Mouse (Mus musculus): Measurements from ENCODE around the gene Alms1.
"Not testable (repeated sequence)": the region's sequence is repeated elsewhere in the genome, so short reads cannot be mapped to it uniquely, and the experiment has no call there.

The Alms1 gene

DNA sequence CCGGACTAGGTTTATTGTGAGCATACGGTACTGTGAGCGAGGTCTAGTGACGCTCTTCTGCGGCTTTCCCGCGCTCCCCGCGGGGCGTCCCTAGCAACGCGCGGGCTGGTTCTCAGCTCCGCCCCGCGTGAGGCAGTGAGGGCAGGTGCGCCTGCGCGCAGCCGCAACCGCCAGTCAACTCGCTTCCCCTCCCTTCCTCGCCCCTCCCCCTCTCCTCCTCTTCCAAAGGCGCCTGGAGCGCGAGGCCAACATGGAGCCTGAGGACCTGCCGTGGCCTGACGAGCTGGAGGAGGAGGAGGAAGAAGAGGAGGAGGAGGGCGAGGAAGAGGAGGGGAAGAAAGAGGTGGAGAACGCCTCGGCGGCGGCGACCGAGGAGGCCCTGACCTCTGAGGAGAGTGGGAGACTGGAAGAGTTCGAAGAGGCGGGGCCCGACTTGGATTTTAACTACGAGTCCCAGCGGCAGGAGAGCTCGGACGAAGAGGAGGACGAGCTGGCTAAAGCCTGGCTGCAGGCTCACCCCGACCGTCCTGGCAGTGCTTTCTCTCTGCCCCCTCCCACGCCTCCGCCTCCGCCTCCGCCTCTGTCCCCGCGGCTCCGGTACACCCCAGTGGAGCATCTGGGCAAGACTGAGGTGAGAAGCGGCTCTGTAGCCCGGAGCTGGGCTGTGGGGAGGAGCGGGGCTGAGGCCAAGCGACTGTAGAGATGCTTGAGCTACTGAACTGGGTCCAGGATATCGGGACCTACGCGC, at the start of gene Alms1:
Gene Alms1, plus strand, starts transcription at position 136 of the 748 bp plus-strand sequence.
- peak; percentile 84 for DNase-seq (ENCODE audit: low read depth, low spot score)

DNA sequence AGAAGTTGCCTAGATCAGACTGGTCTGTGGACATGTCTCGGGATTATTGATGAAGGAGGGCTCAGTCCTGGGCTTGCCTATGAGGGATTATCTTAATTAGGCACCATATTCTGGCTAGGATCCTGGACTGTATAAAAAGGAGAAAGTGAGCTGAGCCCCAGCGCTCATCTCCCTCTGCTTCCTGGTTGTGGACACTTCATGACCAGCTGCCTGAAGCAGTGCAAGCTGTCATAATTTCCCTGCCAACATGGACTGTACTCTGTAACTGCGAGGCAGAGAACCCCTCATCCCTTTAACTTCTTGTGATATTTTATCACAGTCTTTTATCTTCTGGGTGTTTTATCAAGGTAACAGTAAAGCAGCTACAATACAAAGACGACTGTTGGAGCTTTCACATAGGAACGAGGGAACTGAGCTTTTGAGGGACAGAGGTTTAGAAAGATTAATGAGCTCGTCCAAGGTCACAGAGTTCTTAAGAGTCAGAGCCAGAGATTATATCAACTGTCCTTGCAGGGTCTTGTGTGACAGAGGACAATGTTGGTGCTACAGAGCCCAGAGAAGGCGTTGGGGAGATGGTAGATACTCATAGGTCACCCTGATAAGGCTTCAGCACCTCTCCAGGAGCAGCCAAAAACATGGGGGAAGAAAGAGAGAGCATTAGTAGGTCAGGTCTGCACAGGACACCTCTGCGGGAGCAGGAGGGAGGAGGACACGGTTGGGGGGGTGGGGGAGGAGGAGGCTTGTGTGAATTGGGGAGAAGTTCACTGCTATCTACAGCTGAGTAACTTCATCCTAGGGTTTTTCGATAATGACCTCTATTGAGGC, 43.8 kb upstream of the Alms1 start:
- no peak for DNase-seq (ENCODE audit: low read depth, low spot score)

DNA sequence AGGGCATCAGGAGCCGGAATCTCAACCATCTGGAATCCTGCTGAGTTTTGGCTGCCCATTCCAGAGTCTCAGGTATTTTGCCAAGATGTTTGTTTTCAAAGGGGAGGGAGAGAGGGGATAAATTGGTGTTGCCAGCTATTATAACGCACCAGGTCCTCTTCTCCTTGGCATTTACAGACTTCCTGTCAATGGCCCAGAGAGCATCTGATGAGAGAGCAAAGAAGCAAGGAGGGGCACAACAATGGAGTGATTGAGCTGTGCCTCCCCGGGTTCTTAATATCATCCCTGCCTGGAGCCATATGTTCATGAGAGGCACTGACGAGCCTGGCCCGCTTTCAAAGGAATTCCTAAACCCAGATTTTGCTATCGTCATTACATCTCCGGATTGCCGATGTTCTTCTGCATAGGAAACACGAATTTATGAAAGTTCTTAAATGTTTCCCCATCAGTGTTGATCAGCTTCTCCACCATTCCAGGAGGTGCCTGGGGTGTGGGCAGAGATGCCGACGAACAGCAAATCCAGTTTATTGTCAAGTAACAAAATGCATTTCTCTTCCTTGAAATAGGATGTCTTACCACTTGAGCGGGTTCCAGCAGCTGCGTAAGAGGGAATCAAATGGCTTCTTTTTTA, 43.0 kb upstream of the Alms1 start:
- DNase-seq (ENCODE audit: low read depth, low spot score) = peak; percentile 4

DNA sequence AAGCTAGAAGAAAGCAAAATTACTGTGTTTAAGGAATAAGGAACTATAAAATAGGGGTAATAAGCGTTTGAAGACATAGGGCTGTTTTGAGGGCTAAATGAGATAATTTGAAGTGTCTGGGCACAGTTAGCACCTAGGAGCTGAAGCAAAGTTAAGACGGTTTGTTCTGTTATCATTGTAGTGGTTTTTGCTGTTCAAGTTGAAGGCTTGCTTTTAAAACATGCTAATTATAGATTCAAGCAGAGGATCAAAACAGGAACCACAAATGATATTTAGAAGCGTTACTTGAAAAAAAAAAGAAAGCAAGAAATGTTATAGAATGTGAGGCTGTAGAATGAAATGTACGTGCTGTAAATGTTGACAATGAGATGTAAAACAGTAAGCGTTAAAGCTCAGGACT, 39.7 kb upstream of the Alms1 start:
- DNase-seq (ENCODE audit: low read depth, low spot score) = no peak

DNA sequence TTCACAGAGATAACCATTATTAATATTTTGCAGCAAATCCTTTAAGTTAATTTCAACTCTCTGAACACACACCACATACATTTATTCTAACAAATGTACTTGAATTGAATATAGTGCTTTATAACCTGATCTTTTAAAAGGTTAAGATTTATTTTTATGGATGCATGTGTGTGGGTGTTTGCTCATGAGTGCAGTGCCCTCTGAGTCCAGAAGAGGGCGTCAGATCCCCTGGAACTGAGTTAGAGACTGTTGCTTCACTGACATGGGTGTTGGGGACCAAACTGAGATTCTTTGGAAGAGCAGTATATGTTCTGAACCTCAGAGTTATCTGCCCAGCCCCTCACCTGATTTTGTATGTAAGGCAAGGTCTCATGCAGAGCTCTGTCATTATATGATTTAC, 25.0 kb upstream of the Alms1 start:
- DNase-seq (ENCODE audit: low read depth, low spot score) = no peak

DNA sequence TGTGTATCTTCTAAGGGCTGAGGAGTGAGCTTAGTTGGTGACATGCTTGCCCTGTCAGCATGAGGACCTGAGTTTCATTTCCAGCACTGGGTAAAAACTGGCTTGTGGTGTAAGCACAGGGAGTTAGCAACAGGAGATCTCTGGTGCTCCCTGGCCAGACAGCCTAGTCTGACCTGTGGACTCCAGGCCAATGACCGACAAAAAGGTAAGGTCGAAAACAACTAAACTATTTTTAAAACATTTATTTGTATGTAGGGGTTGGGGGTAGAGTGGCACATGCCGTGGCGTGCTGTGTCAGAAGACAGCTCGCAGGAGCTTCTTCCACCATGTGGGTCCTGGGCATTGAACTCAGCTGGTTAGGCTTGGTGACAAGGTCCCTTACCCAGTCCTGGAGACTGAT, 14.5 kb upstream of the Alms1 start:
- no peak for DNase-seq (ENCODE audit: low read depth, low spot score)

DNA sequence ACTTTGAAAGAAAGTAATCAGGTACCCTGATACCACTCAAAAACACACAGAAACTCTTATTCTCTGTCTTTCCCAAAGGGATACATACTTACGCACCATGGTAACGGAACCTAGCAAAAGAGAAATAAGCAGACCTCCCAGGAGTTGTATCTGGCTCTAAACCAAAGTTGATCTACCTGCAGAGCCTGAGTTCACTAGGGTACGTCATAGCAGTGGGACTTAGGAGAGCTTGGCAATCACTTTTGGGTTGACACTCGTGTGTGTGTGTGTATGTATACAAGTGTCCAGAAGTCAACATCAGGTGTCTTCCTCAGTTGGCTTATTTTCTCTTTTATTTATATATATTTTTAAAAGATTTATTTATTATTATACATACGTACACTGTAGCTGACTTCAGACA, 5.6 kb upstream of the Alms1 start:
- DNase-seq (ENCODE audit: low read depth, low spot score) = no peak

DNA sequence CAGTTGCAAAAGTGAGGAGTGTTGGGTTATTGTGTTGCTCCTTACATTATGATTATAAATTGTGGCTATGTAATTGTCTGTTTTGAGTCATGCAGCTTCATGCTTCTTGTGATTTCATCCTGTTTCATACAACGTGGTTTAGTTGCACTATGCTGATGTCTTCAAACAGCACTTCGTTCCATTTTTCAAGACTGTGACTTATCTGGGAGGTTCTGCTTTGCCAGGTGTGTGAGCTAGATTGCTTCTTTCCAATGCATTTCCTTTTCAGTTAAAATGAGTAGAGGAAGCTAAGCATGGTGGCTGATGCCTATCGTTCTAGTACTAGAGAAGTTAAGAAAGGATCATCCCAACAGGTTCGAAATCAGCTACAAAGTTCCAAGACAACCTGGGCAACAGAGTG, 2.7 kb upstream of the Alms1 start:
- no peak for DNase-seq (ENCODE audit: low read depth, low spot score)

DNA sequence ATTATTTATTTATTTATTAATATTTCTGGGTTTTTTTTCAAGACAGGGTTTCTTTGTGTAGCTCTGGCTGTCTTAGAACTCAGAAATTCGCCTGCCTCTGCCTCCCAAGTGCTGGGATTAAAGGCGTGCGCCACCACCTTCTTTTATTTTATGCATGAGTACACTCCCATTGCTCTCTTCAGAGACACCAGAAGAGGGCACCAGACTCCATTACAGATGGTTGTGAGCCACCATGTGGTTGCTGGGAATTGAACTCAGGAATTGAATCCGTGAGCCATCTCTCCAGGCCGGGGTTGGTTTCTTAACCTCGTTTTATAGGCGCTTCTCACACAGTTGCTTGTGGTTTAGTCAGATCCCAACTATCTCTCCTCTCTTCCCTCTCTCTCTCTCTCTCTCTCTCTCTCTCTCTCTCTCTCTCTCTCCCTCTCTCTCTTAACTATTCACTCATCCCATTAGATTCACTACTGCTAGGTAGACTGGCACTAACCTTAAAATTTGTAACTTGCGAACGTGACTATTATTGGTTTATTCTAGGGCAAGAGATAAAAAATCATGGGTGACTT, 445 bp upstream of the Alms1 start:
- no peak for DNase-seq (ENCODE audit: low read depth, low spot score)

DNA sequence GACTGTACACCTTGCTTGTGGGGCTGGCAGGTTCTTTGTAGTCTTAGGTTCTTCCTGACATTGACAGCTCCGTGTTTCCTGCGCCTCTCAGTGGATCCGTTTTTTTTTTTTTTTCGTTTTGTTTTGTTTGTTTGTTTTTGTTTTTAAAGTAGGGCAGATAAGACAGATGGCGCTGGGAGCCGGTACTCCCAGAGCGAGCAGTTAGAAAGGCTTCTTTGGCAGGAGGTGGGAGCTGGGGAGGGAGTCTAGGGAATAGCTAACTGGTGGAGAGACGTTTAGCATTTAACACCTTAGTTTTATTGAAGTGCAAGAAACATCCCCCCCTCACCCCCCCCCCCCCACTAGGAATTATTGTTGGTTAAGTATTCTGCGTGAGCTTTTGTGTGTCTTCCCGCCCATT, 833 bp downstream of the Alms1 start:
- DNase-seq (ENCODE audit: low read depth, low spot score) = no peak

DNA sequence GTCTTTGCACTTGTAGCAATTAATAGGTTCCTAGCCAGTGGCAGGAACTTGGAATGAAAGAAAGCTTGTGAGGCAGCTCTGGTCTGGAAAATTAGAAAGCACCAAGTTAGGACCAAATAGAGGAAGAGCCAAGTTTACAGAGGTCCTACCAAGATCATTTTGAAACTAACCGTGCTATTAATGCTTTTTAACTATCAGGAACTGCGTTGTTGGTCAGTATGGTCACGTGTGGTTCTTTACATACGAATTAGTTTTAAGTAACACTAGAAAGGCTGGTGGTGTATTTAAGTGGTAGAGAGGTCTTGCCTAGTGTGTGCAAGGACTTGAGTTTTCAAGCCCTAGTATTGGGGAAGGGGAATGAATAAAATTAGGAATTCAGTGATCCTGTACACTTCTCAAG, 1.2 kb downstream of the Alms1 start:
- no peak for DNase-seq (ENCODE audit: low read depth, low spot score)

DNA sequence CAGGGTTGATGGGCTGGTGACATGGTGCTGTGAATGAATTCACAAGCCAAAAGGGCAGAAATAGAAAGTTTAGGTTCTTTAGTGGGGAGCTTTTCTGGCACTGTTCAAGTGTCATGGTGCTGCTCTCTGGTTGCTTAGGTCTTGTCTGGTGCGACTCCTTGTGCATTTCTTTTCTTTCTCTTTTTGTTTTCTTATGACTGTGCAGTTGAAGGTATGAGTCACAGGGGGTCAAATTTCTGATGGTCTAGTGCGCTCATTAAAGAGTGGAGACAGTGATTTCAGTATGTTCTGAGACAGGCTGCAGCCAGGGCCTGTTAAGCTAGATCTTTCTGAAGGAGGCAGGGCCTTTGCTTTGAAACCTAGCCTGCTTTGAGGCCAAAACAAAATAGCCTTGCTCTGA, 2.8 kb downstream of the Alms1 start:
- DNase-seq (ENCODE audit: low read depth, low spot score) = no peak

DNA sequence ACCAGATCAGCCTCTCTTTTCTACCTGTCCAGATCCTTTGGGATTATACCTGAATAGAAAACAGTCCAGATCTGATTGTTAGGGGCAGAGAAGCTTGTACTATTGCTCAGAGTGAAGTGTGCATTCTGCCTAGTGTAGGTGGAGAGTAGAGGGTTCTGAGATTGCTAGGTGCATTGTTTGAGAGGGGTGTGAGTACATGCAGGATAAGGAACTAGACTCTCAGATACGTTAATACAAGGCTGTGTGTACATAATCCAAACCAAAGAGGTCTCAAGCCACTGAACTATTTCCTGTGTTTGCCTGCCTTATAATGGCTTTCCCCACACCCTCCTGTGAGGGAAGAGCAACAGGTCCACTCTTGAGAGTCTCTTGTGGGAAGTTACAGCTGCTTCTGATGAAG, 12.0 kb downstream of the Alms1 start:
- no peak for DNase-seq (ENCODE audit: low read depth, low spot score)

DNA sequence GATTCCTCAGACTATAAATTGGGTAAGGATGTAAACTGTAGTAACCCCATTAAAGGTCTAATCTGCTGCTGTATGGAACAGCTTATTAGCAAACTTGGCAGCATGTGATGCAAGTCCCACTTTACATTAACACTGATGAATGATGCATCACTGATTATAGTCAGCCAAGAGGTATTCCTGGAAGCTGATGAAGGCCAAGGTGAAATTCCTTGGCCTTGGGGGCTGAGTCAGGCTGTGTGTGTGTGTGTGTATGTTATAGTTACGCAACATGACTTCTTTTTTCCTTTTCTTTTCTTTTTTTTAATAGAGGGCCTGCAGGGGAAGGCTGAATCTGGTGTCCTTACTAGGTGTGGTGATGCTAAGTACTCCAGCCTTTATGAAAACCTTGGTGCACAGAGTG, 23.2 kb downstream of the Alms1 start:
- DNase-seq (ENCODE audit: low read depth, low spot score) = no peak

DNA sequence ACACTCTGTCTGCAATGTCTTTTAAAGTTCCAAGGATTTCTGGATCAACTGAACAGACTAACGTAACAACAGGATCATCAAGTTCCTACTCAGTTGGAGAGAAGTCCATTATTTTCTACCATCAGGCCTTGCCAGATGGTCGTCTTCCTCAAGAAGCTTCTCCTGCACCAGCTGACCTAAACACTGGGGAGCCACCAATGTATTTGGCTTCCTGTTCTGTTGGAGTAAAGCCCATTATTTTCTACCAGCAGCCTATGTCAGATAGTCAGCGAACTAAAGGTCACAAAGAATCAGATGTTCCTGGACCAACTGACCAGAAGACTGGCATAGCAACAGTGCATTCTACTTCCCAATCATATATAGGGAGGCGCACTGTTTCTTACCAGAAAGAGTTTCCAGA, 33.5 kb downstream of the Alms1 start:
- DNase-seq (ENCODE audit: low read depth, low spot score) = no peak

DNA sequence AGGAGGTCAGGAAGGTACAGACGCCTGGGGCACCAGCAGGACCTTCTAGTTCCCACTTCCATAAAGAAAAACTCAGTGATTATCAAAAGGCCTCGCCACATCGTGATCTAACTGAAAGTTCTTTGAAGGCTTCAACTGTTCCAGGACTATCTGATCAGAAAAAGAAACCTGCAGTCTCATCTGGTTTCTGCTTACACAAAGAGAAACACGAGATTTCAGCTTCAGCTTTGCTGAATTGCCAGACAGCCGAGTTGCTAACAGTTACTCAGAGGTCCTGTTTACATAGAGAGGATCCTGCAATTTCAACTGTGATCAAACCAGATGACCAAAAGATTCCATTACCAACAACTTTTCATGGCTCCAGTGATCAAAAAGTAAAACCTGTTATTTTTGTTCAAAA, 34.3 kb downstream of the Alms1 start:
- DNase-seq (ENCODE audit: low read depth, low spot score) = no peak

DNA sequence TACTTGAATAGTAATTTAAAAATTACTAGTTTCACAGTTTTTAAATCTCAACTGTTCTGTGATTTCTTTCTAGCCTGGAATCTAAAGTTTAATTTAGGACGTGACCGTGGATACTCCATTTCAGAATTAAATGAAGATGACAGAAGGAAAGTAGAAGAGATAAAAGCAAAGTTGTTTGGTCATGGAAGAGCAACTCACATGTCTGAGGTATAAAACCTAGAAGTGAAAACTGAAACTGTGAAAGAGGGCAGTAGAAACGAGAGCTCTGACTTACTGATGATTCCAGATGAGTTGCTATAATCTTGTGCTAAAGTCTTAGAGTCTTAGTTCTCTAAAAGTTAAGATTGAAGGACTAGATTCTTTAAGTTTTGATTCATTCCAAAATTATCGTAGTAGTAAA, 37.2 kb downstream of the Alms1 start:
- DNase-seq (ENCODE audit: low read depth, low spot score) = no peak

DNA sequence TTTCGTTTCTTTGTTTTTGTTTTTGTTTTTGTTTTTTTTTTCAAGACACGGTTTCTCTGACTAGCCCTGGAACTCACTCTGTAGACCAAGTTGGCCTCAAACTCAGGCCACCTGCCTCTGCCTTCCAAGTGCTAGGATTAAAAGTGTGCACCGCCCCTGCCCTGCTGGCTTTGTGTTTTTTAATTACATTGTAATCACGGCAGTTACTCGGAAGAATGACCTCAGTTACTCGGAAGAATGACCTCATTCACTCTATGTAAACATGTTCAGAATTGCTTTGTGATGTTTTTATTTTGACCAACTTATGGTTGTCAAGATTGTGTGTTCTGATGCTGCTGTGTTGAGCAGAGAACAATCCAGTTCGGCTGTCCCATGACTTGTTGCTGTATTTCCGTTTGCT, 45.8 kb downstream of the Alms1 start:
- no peak for DNase-seq (ENCODE audit: low read depth, low spot score)

DNA sequence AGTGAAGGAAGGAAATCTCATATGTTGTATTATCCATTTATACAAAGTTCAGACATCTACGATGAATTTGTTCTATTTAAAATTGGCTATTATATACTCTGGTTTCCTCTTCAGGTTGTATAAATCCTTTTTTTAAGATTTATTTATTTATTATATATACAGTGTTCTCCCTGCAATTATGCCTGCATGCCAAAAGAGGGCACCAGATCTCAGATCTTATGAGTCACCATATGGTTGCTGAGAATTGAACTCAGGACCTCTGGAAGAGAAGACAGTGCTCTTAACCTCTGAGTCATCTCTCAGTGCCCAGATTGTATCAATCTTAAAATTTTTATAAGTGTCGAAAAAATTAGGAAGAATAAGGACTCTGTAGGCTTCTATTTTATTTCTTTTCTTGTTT, 65.9 kb downstream of the Alms1 start:
- no peak for DNase-seq (ENCODE audit: low read depth, low spot score)

DNA sequence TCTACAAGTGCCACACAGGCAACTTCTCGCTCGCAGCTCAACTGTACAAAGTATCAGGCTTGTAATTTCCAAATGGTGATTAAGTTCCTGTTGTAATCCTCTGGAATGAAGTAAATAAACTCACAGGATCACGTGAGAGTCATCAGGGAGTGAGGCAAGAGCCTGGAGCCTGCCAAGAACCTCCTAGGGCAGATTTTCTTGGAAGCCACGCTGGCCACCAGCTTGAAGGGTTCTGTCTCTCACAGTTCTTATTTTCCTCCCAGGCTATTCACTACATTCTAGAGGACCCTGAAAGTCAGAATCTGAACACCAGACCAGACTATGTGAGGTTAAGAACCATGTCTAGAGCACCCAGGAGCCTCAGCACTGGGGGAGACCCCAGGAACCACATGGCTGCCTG, 114.6 kb downstream of the Alms1 start:
- DNase-seq (ENCODE audit: low read depth, low spot score) = not testable (repeated sequence)

DNA sequence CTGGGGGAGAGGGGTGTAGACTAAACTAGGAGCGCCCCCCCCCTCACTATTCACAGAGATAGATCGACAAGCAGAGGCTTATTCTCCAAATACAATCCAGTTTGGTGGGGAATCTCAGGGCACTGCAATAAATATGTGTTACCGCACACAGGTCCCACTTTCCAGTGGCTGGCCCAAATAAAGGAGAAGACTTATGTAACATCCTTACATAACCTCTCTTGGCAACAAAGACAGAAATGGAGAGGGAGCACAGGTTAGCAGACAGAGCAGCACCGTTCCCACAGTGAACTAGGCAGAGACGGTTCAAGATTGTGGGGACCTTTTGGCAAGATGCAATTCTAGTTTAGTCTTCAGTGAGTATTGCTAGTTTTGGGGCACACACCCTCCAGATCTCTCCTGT, 121.9 kb downstream of the Alms1 start:
- DNase-seq (ENCODE audit: low read depth, low spot score) = not testable (repeated sequence)

DNA sequence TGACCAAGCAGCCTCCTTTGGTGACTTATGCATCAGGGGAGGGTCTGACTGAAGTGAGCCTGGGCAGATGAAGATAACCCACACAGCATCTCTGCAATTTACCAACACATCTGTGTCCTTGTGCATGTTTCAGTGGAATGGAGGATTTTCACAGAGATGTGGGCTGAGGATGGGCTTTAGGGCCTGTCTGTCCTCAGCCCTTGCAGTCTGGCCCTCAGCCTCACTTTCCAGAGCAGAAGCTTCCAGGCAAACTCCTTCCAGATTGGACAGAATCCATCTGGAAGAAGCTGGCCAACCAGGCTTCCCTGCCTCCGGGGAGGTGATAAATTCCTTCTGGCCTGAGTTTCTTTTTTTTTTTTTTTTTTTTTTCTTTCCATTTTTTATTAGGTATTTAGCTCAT, 122.3 kb downstream of the Alms1 start:
- DNase-seq (ENCODE audit: low read depth, low spot score) = not testable (repeated sequence)

Measured in brain, embryonic 18.5 days (tissue).